Mouse (Mus musculus): ENCODE measurements around the gene Capzb.

The Capzb gene

DNA sequence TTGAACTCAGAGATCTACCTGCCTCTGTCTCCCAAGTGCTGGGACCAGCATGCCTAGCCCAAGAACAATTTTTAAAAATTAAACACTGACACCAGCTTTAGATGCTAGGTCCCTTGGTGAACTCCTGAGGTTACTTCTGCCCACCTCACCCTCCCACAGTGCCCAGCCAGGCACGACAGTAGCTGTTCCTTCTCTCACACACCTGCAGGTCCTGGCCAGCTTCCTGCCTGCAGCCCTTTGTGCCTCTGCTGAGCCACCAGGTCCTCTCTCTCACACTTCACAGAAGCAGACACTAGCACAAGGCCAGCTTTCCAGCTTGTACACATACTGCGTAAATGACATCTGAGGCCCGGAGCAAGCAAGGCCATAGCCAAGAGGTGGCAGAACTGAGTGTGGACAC lies 112.8 kb downstream of the Capzb start:
- no peak for DNase-seq (ENCODE audit: low spot score in 2 of 2)

DNA sequence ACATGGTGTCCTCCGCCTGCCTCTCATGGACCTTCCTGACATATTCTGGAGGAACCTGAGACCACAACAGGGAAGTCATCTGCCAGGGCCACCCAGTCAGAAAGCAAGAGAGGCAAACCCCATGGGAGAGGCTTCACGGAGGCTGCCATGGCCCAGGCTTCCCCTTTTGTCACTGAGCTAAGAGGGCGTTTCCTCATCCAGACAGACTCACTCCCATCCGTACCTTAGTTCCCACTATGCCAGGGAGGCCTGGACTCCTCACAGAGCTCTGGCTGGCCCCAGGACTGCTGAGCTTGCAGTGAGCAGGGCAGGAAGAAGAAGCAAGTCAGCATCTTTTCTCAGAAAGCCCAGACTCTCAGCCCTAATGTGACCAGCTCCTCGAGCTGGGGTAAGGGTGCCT lies 115.2 kb downstream of the Capzb start:
- peak; percentile 65 to 72 for DNase-seq (ENCODE audit: low spot score in 2 of 2)

DNA sequence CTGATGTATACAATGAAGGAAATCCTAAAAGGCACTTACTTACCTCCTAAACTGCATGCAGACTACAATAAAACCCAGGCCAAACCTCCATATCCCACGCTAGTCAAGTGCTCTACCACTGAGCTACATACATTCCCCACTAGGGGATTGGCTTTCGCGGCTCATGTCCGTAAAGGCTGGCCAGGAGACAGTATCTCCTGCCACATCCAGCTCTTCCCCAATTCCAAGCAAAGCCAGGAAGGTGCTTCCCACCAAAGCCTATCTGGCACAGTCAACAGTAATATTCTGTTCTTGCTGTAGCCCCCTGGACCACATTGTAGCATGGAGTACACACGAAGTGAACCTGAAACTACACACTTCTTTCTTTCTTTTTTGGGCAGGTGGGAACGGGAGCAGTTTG lies 117.0 kb downstream of the Capzb start:
- peak in 1 of 2 experiments; percentile 60 for DNase-seq (ENCODE audit: low spot score in 2 of 2)

- DNase-seq (ENCODE audit: low spot score in 2 of 2), result peak; percentile 99 to 100
Observed at GRCm38 (mm10) chr4:139310171-139310898, 117.6 kb downstream of the Capzb start, which contains the start of the genes Pqlc2 and Akr7a5. Gene Pqlc2 (minus strand): TSS chr4:139310708. Gene Akr7a5 (plus strand): TSS chr4:139310744.

DNA sequence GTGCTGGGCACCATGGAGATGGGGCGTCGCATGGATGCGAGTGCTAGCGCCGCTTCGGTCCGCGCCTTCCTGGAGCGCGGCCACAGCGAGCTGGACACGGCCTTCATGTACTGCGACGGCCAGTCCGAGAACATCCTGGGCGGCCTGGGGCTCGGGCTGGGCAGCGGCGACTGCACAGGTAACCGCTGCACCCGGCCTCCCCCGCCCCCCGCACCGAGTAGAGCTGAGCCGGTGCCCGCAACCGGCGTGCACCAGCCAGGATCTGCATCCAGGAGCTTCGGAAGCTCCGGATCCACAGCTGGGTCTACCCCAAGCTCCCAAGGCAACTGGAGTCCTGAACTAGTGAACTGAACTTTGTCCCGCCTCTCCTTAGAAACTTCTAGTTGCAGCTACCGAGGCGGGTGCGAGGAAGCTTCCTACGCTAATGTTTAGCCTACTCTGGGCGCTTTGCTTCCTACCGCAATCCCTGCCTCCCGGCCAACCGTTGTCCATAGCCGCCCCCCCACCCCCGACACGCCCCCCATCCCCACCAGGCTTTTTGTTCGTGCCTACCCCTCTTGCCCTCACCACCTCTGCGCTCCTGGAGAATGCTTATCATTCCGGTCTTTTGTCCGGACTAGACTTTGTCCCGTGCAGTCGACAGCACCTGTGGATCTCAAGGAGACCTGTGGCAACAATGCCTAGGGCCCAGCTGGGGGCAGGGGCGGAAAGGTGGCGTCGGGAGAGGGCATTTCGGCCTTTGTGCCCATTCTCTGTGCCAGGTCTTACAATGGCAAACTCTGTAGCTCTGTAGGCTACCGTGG lies 118.4 kb downstream of the Capzb start:
- peak in 1 of 2 experiments; percentile 13 for DNase-seq (ENCODE audit: low spot score in 2 of 2)

- no peak for DNase-seq (ENCODE audit: low spot score in 2 of 2)
Observed at GRCm38 (mm10) chr4:139311707-139312106, 119.0 kb downstream of the Capzb start.

GRCm38 (mm10) chr4:139312632-139313031 lies 119.9 kb downstream of the Capzb start:
- peak; percentile 54 to 81 for DNase-seq (ENCODE audit: low spot score in 2 of 2)

DNA sequence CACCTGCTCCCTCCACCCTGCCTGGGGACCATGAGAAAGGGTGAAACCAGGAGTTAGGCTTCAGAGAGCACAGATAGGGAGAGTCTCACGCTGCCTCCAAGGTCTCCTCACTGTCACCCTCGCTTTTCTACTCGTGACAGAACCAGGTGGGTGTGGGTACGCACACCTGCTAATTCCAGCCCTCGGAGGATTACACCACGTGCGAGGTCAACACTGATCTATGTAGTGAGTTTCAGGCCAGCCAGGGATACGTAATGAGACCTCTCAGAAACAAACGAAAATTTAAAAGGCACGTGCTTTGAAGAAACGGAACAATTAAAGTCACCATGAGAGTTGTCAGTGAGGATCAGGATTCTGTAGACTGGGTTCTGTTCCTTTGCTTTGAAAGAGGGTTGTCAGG lies 125.8 kb downstream of the Capzb start:
- DNase-seq (ENCODE audit: low spot score in 2 of 2), result no peak

GRCm38 (mm10) chr4:139319740-139320139 lies 127.0 kb downstream of the Capzb start:
- DNase-seq (ENCODE audit: low spot score in 2 of 2), result no peak

DNA sequence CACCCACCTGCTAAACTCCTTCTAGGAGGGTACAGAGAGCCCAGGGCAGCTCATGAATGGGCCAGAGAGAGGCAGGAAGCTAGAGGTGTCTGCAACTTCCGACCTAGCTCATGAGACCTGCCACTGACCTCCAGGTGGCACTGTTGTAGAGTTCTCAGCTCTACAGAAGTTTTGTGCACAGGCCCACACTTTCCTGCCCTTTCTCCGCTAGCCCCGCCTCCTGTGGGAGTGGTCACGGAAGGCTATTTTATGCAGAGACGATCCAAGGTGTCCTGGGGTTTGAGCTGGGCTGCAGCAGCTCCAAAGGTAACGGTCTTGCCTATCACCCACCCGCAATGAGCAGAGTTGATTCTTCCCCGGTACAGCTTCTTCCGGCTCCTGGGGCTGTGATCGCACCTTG lies 137.9 kb downstream of the Capzb start:
- peak; percentile 87 to 92 for DNase-seq (ENCODE audit: low spot score in 2 of 2)

GRCm38 (mm10) chr4:139334631-139335295 lies 142.1 kb downstream of the Capzb start:
- DNase-seq (ENCODE audit: low spot score in 2 of 2), result no peak

GRCm38 (mm10) chr4:139335507-139335906 lies 142.8 kb downstream of the Capzb start:
- DNase-seq (ENCODE audit: low spot score in 2 of 2), result peak in 1 of 2 experiments; percentile 35

GRCm38 (mm10) chr4:139336822-139337483 lies 144.3 kb downstream of the Capzb start:
- peak; percentile 86 to 97 for DNase-seq (ENCODE audit: low spot score in 2 of 2)

DNA sequence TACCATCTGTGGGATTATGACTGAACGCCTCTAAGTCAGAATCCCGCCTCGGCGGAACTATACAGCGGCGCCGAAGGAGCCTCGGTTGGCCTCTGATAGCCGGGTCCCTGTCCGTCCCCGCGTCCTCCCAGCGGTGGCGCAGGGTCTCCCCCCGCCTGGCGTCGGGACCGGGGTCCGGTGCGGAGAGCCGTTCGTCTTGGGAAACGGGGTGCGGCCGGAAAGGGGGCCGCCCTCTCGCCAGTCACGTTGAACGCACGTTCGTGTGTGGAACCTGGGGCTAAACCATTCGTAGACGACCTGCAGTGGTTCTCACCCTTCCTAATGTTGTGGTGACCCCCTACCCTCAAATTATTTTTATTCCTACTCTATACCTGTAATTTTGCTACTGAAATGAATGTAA lies 145.4 kb downstream of the Capzb start:
- DNase-seq (ENCODE audit: low spot score in 2 of 2), result no peak

DNA sequence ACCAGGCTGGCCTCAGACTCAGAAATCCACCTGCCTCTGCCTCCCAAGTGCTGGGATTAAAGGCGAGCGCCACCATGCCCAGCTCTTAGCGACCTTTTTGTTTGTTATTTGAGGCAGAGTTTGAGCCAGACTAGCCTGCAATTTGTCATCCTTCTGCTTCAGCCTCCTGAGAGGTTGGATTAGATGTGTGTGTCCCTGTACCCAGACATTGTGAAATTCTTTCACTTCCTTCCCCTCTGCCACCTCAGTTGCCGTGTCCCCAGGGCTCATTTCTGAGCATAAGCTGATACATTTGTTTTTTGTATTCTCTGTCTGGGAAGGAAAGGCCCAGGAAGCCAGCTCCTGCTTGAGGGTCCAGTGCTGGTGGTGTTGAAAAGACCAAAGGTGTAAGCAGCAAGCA lies 148.1 kb downstream of the Capzb start:
- no peak for DNase-seq (ENCODE audit: low spot score in 2 of 2)

All from spleen, postnatal 4 days (tissue).